Mouse (Mus musculus) adrenal gland, postnatal 25 days (tissue): ENCODE results near the gene Lexm. TPM values are rescaled to one million over a fixed set of nuclear protein-coding genes. Genes with fewer than 3 reads are reported as not detected.

Experiments
- DNase-seq: peaks from one replicate; pipeline ENCODE4 v3.0.0; 2021; ENCODE audit warnings: mixed read lengths
- total RNA-seq: library from RNA; stranded (reverse); gene quantifications from 2 replicates; pipeline ENCODE4 v1.2.3, GENCODE M21; 2021

The Lexm gene
- total RNA-seq, 1 experiment from 2014 or later, result not detected

DNA sequence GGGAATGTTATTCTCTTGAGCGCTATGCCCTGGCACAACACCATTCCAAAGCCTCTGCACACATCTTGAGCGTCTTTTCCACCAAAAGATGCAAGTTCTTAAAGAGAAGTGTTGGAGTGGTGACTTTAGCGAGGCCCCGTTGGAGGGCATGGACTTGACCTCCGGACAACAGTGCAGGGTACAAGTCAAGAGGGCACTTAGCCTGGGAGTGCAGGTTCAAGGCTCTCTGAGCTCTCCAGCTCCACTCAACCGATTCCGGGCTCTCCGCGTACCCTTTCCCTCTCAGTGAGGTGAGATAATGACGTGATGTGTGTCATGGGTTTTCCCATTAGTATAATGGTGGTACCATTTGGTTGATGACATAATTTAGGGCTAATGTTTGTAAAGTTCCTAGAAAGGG is 7.2 kb upstream of the Lexm start:
- no peak for DNase-seq

- DNase-seq, result no peak
Observed at GRCm38 (mm10) chr4:106622712-106623111, 5.7 kb upstream of the Lexm start.

- no peak for DNase-seq
Observed at GRCm38 (mm10) chr4:106622030-106622493, 5.0 kb upstream of the Lexm start, which contains the start of gene Ttc22. Gene Ttc22, plus strand, starts transcription at chr4:106622432.

DNA sequence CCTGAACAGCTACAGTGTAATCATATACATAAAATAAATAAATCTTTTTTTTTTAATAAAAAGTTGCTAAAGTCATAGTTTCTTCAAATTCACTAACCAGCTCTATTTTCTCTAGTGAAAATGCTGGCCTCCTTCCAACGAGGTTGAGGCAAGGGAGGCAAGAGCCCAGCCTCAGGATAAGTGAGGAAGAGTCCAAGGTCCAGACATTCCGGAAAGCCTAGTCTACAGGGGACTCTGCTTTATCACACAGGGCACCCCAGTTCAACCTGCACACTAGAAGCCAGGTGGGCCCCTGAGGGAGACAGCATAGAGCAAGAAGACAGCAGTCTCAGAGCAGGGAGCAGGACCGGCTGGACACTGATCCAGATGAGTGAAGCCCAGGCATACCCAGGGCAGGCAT is 4.4 kb upstream of the Lexm start:
- DNase-seq, result no peak

DNA sequence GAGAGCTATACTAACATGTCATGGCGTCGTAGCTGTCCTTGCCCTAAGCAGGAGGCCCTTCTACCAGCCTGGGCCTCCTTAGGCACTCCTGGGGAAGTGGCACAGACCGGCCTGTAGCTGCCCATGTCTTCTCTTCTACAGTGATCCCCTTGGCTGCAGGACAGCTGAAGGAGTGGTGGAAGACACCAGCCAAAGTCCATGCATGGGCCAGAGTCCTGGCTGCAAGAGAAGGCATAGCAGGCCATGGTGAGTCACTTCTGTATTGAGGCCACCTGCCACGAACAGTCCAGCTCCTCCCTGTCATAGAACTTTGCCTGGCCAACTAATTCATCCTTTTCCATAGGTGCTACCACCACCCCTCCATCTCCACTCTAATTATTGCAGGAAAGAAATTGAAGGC is 1.9 kb upstream of the Lexm start:
- no peak for DNase-seq

DNA sequence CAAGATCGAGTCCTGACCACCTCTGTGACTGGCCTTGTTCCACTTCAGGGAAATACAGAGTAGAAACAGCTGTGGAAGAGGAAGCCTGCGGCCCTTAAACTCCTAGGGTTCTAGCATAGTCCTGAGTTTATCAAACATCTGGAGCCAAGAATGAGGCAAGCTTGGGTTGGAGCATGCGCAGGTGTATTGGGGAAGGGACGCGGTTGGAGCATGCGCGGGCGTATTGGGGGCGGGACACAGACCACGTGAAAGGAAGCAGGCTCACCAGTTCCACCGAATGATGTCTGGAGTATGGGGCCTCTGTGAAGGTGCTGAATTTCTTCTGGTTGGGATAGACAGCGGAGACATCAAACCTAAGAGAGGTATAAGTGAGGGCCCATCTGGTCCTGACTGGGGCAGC is 1.4 kb downstream of the Lexm start:
- no peak for DNase-seq

DNA sequence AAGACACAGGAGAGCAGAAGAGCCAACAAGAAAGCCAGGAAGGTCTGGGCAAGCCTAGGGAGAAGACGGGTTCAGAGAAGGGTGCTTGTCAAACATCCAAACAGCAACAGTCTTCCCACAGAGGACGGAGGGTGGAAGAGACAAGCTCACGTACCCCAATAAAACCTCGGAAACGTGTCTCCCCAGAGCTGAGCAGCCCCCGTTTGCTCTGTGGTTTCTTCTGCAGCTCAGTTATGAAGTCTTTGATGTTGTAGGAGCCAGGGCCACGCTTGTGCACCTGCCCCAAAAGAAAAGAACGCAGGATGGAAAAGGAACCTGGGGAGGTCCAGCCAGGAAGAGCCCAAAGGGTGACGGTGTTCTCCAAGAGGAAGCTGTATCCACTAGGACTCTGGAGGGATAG is 2.2 kb downstream of the Lexm start:
- DNase-seq, result no peak

GRCm38 (mm10) chr4:106614180-106614797 is 2.8 kb downstream of the Lexm start:
- DNase-seq, result peak; percentile 58

- DNase-seq, result peak; percentile 55
Observed at GRCm38 (mm10) chr4:106613560-106613959, 3.5 kb downstream of the Lexm start.

- DNase-seq, result no peak
Observed at GRCm38 (mm10) chr4:106613105-106613504, 3.9 kb downstream of the Lexm start.

DNA sequence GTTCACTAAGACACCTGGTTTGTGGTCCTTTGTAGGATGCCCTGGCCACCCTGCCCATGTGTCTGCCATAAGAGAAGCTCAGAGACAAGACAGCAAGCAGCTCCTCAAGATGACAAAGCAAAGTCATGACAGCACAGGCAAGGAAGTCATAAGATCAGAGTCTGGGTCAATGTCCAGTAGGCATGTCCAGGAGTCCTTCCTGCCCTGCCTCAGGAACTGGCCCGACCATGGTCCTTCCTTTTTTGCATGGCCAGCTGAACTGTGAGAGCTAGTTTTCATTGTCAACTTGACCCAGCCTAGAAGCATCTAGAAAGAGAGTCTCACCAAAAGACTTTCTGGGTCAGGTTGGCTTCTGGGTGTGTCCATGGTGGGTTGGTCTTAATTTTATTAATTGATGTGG is 9.1 kb downstream of the Lexm start:
- DNase-seq, result no peak

- DNase-seq, result no peak
Observed at GRCm38 (mm10) chr4:106606639-106607554, 10.1 kb downstream of the Lexm start.

DNA sequence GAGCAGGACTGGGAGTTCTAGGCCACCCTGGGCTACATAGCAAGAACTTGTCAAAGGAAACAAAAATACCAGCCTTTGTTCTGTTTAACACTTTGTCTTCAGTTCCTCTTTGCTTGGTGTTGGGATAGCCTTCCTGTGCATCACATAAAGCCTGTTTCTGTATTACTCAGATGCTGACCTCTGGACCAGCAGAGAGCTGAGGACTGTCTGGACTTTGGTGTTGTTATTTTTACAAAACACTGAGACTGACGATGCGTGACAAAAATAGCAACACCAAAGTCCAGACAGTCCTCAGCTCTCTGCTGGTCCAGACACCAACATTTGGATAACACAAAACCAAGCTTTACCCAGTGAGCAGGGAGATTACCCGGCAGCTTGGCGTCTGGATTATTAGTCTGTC is 16.3 kb downstream of the Lexm start:
- no peak for DNase-seq

- no peak for DNase-seq
Observed at GRCm38 (mm10) chr4:106599415-106599814, 17.6 kb downstream of the Lexm start.

GRCm38 (mm10) chr4:106597741-106598140 is 19.3 kb downstream of the Lexm start:
- DNase-seq, result no peak

DNA sequence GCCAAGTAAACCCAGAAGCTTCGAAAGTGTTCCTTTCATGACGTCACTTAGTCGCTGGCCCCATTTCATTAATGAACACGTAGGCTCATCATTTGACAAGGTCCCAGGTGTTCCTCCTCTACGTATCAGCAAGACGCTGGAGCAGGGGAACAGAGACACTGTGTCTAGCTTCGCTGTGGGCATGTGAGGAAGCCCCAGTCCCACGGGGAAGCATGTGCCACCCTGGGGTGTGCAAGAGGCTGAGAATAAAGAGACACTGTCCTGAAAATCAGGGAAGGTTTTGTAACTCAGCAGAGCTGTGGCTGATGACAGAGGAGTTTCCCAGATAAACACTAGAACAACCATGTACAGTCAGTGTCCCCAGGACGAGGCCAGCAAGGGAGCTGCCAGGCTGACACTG is 20.0 kb downstream of the Lexm start:
- DNase-seq, result no peak

DNA sequence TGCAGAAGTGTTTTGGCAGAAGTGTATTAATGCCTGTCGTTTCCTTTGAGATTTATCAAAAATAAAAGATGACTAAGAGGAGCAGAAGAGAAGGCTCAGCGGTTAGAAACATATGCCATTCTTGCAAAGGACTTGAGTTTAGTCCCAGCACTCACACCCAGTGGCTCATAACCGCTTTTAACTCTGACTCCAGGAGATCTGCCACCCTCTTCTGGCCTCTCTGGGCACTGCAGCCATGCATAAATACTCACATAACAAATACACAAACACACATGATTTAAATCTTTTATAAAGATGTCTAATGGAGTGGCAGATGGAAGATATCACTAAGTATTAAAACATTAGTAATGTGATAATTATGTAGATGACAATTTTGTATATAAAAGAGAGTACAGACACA is 20.8 kb downstream of the Lexm start:
- no peak for DNase-seq

DNA sequence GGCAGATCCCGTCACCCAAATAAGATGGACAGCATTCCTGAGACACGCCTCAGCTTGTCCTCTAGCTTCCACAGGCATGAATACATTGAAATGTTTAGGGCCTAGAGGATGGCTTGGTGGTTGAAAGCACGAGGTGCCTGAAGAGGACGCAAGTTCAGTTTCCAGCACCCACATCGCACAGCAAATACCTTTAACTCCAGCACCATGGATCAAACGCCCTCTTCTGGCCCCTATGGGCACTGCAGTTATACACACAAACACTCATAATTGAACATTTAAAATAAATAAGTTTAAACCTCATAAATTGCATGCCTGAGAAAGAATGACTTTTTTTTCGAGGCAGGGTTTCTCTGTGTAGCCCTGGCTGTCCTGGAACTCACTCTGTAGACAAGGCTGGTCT is 23.4 kb downstream of the Lexm start:
- DNase-seq, result no peak

DNA sequence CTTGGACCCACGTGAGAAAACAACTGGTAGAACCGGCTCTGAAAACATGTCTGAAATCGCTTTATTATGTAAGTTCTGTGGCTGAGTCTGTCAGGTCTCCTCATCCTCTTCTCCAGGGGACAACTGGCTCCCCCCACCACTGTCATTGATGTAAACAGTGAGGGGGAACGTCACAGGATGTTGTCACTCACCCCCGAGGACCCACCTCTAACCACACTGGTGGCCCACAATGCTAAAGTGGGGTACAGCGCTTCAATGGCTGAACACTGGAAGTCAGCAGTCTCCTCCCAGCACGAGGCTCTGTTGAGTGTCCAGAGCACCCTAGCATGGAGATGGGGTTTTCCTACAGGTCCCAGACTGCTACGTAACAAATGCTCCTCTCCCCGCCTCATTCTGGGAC is 26.2 kb downstream of the Lexm start:
- no peak for DNase-seq

DNA sequence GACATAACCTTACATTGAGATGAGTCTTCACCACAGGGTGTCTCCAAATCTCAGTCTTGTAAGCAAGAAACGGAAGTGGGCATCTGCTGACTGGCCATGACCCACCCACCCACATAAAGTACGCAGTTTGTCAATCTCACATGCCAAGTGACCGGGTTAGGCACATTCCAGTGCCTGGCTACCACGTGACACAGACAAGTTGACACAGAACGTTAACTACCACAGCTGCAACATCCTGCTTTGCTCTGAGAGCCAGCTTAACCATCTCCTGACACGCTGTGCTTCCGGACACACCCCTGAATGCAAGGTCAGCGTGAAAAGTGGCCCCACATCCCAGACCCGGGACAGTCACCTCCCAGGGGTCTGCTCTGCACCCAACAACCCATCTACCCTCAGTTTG is 26.9 kb downstream of the Lexm start:
- no peak for DNase-seq

- DNase-seq, result no peak
Observed at GRCm38 (mm10) chr4:106587075-106587474, 30.0 kb downstream of the Lexm start.

GRCm38 (mm10) chr4:106584665-106585064 is 32.4 kb downstream of the Lexm start:
- no peak for DNase-seq

DNA sequence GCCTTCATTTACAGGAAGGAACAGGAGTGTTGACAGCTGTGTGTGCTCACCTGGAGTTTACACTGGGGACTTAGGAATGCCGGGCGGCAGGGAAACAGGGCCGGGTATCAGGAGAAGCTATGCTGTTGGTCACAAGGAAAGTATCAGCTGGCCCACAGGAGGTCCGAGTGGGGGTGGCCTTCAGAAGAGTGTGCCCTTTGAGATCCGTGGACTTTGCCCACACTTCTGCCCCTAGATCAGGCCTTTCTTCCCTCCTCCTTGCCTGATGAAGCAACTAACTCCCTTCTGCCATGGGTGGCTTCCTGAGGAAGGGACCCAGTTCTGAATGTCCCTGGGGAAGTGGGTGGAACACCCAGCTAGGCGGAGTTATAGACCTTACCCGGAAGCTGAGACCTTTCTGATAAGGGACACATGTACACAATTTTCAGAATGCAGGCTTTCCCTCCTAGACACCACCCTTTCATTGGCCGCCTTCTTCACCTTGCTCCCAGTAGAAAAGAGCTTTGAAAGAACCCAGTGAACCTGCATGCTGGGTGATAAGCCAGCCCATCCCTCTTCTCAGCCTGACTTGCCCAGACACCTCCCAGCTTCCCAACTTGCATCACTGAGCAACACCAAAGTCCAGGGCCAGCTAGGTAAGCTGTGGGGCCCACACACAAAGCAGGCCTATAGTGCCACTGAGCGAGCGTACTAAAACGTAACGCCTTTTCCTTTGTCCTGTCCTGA is 34.5 kb downstream of the Lexm start:
- no peak for DNase-seq
